Mouse (Mus musculus): ENCODE data around the gene Clybl.
A peak's percentile ranks its signal among the peaks of the same experiment; 100 is the strongest.

Gene Clybl

GRCm38 (mm10) chr14:122300261-122300660, 118.8 kb downstream of the Clybl start:
- DNase-seq (ENCODE audit: inconsistent ontology term): no peak

- no peak for DNase-seq (ENCODE audit: inconsistent ontology term)
Measured at GRCm38 (mm10) chr14:122303821-122304220, 122.3 kb downstream of the Clybl start.

- no peak for DNase-seq (ENCODE audit: inconsistent ontology term)
Measured at GRCm38 (mm10) chr14:122305132-122305531, 123.6 kb downstream of the Clybl start.

- DNase-seq (ENCODE audit: inconsistent ontology term): no peak
Measured at GRCm38 (mm10) chr14:122312415-122312814, 130.9 kb downstream of the Clybl start.

GRCm38 (mm10) chr14:122313328-122313727, 131.8 kb downstream of the Clybl start:
- DNase-seq (ENCODE audit: inconsistent ontology term): no peak

GRCm38 (mm10) chr14:122315743-122316142, 134.2 kb downstream of the Clybl start:
- DNase-seq (ENCODE audit: inconsistent ontology term): no peak

- peak; percentile 18 for DNase-seq (ENCODE audit: inconsistent ontology term)
Measured at GRCm38 (mm10) chr14:122322136-122322535, 140.6 kb downstream of the Clybl start.

GRCm38 (mm10) chr14:122323838-122324458, 142.4 kb downstream of the Clybl start:
- DNase-seq (ENCODE audit: inconsistent ontology term): no peak

- no peak for DNase-seq (ENCODE audit: inconsistent ontology term)
Measured at GRCm38 (mm10) chr14:122330136-122330535, 148.6 kb downstream of the Clybl start.

GRCm38 (mm10) chr14:122330716-122331115, 149.2 kb downstream of the Clybl start:
- DNase-seq (ENCODE audit: inconsistent ontology term): no peak

- DNase-seq (ENCODE audit: inconsistent ontology term): no peak
Measured at GRCm38 (mm10) chr14:122331635-122332460, 150.3 kb downstream of the Clybl start.

- peak; percentile 73 for DNase-seq (ENCODE audit: inconsistent ontology term)
Measured at GRCm38 (mm10) chr14:122336957-122337356, 155.5 kb downstream of the Clybl start.

GRCm38 (mm10) chr14:122338784-122339183, 157.3 kb downstream of the Clybl start:
- peak; percentile 86 for DNase-seq (ENCODE audit: inconsistent ontology term)

GRCm38 (mm10) chr14:122340141-122340540, 158.6 kb downstream of the Clybl start:
- DNase-seq (ENCODE audit: inconsistent ontology term): no peak

GRCm38 (mm10) chr14:122341591-122342360, 160.3 kb downstream of the Clybl start:
- DNase-seq (ENCODE audit: inconsistent ontology term): no peak

GRCm38 (mm10) chr14:122344272-122345224, 163.0 kb downstream of the Clybl start:
- peak; percentile 64 for DNase-seq (ENCODE audit: inconsistent ontology term)

GRCm38 (mm10) chr14:122348069-122348468, 166.6 kb downstream of the Clybl start:
- DNase-seq (ENCODE audit: inconsistent ontology term): no peak

GRCm38 (mm10) chr14:122349326-122349725, 167.8 kb downstream of the Clybl start:
- no peak for DNase-seq (ENCODE audit: inconsistent ontology term)

GRCm38 (mm10) chr14:122349761-122350160, 168.3 kb downstream of the Clybl start:
- DNase-seq (ENCODE audit: inconsistent ontology term): no peak

GRCm38 (mm10) chr14:122350766-122351165, 169.3 kb downstream of the Clybl start:
- DNase-seq (ENCODE audit: inconsistent ontology term): no peak

- DNase-seq (ENCODE audit: inconsistent ontology term): no peak
Measured at GRCm38 (mm10) chr14:122357316-122357715, 175.8 kb downstream of the Clybl start.

Measured in Muller cell, postnatal 12 days (primary cell).